Mouse (Mus musculus): ENCODE measurements around the gene Adcy9. TPM values are rescaled to one million over a fixed set of nuclear protein-coding genes. Genes with fewer than 3 reads are reported as not detected.
A peak's percentile ranks its signal among the peaks of the same experiment; 100 is the strongest.
"Not testable (repeated sequence)": the region's sequence is repeated elsewhere in the genome, so short reads cannot be mapped to it uniquely, and the experiment has no call there.

The Adcy9 gene
- total RNA-seq, 1 experiment from 2014 or later: 2.6 TPM

- no peak for ATAC-seq (ENCODE audit: extremely low read depth, insufficient number of reproducible peaks, low FRiP score, poor library complexity, severe bottlenecking)
Measured at GRCm38 (mm10) chr16:4341316-4342062, 78.8 kb downstream of the Adcy9 start.

- ATAC-seq (ENCODE audit: extremely low read depth, insufficient number of reproducible peaks, low FRiP score, poor library complexity, severe bottlenecking): not testable (repeated sequence)
Measured at GRCm38 (mm10) chr16:4339216-4339615, 81.1 kb downstream of the Adcy9 start.

DNA sequence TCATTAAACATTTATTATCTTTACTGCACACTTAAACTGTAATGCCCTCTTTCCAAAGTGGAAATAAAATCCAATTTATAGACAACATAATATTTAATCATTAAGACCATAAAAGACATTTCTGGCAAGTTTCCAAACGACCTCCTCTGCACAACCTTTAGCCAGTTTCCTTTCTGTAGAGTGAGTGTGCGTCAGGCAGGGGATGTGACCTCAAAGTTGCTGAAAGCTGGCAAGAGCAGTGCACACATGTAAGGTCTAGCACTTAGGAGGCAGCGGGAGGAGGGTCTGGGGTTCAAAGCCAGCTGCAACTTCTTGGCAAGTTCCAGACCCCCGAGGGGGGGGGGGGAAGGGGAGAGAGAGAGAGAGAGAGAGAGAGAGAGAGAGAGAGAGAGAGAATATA is 83.0 kb downstream of the Adcy9 start:
- no peak for ATAC-seq (ENCODE audit: extremely low read depth, insufficient number of reproducible peaks, low FRiP score, poor library complexity, severe bottlenecking)

- ATAC-seq (ENCODE audit: extremely low read depth, insufficient number of reproducible peaks, low FRiP score, poor library complexity, severe bottlenecking): no peak
Measured at GRCm38 (mm10) chr16:4333788-4334187, 86.5 kb downstream of the Adcy9 start.

- ATAC-seq (ENCODE audit: extremely low read depth, insufficient number of reproducible peaks, low FRiP score, poor library complexity, severe bottlenecking): no peak
Measured at GRCm38 (mm10) chr16:4333371-4333770, 86.9 kb downstream of the Adcy9 start.

DNA sequence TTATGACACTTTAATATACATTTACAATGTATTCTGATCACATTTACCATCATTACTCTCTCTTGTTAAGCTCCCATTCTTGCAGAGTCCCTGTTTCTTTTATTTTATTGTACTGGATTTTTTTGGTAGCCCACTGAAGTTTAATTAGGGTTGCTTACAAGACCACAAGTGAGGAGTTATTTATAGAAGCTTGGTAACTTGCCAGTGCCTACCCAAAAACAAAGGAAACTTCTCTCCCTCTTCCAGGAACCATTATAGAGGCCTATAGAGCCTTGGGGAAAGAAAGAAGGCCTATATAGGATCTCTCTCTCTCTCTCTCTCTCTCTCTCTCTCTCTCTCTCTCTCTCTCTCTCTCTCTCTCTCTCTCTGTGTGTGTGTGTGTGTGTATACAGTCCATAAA is 93.2 kb downstream of the Adcy9 start:
- no peak for ATAC-seq (ENCODE audit: extremely low read depth, insufficient number of reproducible peaks, low FRiP score, poor library complexity, severe bottlenecking)

DNA sequence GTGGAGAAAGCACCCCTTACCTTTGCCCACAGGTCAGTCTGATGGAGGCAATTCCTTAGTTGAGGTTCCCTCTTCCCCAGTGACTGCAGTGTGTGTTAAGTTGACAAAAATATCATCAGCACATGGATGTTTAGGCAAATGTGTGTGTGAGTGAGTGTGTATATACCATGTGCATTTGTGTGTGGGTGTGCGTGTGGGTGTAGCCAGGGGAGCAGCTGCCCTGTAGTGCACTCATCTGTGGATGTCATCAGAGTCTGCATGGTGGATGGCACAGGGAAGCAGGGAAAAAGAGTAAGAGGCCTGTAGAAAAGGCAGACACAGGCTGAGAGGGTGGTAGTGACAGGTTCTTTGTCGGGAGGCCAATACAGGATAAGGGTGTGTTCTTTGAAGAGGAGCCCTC is 94.5 kb downstream of the Adcy9 start:
- no peak for ATAC-seq (ENCODE audit: extremely low read depth, insufficient number of reproducible peaks, low FRiP score, poor library complexity, severe bottlenecking)

DNA sequence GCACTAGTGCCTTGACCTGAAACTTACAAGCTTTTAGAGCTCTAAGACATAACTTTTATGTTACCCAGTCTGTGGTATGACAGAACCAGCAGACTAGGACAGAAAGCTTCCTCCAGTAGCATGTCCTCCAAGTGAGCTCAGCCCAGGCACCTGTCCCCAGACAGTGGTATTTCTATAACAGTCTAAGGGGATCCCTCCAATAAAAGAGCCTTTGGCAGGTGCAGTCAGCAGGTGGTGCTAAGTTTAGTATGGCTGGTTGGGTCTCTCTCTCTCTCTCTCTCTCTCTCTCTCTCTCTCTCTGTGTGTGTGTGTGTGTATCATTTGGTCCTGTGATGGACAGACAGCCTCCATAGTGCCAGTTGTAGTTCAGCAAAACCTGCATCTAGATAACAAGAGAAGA is 95.3 kb downstream of the Adcy9 start:
- no peak for ATAC-seq (ENCODE audit: extremely low read depth, insufficient number of reproducible peaks, low FRiP score, poor library complexity, severe bottlenecking)

DNA sequence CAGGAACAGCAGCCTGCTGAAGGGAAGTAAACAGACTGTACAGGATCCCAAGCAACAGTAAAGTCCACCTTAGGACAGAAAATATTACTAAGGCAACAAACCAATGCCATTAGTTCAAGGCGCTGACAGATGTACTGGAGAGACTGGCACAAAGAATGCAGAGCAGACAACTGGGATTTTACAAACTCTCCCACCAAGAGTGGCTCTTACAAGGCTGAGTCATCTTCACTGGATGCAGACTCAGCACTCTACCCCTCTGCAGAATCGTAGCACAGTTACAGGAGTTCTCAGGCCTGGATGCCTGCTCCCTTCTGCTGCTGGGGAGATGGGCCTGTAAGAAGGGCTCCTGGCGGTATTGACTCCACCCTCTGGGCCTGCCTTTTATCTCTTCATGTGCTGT is 99.4 kb downstream of the Adcy9 start:
- ATAC-seq (ENCODE audit: extremely low read depth, insufficient number of reproducible peaks, low FRiP score, poor library complexity, severe bottlenecking): no peak

GRCm38 (mm10) chr16:4318001-4318526 is 102.2 kb downstream of the Adcy9 start:
- no peak for ATAC-seq (ENCODE audit: extremely low read depth, insufficient number of reproducible peaks, low FRiP score, poor library complexity, severe bottlenecking)

GRCm38 (mm10) chr16:4316094-4316474 is 104.2 kb downstream of the Adcy9 start:
- ATAC-seq (ENCODE audit: extremely low read depth, insufficient number of reproducible peaks, low FRiP score, poor library complexity, severe bottlenecking): peak; percentile 88

DNA sequence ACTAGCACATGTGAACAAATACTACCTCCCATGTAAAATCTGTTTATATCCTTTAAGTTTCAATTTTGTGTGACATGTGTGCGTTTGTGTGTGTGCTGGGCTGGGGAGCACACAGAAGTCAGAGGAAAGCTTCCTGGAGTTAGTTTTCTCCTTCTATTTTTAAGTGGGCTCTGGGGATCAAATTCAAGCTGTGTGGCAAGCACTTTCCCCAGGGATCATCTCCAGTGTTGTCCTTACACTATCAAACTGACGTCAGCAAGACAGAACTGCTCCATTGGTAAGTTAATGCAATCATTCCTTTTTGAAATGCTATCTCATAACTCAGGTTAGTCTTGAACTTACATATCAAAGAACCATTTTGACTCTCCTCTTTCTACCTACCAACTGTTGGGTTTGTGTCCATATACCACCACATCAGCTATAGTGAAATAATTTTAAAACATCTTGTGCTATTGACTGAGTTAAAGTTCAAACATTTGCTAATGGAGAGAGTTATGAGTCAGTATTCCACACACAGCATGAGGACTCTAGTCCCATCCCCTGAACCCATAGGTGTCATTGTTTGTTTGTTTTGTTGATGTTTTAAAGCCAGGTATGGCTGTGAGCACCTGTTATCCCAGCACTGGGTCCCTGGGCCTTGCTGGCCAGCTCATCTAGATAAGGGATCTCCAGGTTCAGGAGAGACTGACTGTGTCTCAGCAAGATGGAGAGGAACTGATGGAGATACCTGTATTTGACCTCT is 104.8 kb downstream of the Adcy9 start:
- ATAC-seq (ENCODE audit: extremely low read depth, insufficient number of reproducible peaks, low FRiP score, poor library complexity, severe bottlenecking): no peak

DNA sequence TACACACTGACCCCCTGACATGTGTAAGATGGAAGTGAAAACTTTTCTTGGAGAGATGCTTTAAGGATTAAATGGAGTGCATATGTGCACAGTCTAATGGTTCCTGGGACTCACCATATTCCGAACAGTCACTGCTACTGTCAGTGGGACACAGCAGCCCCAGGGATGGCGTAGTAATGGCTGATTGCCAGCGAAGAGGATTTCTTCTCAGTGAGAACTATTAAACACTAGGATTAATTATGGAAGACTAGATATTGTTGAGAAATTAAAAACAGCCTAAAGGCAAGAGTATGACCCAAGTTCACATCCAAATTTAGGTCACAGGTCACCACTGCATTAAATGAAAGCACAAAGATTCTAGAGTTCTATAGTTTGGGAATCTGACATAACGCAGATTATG is 105.4 kb downstream of the Adcy9 start:
- ATAC-seq (ENCODE audit: extremely low read depth, insufficient number of reproducible peaks, low FRiP score, poor library complexity, severe bottlenecking): no peak

GRCm38 (mm10) chr16:4312018-4312417 is 108.3 kb downstream of the Adcy9 start:
- ATAC-seq (ENCODE audit: extremely low read depth, insufficient number of reproducible peaks, low FRiP score, poor library complexity, severe bottlenecking): no peak

GRCm38 (mm10) chr16:4311608-4312007 is 108.7 kb downstream of the Adcy9 start:
- no peak for ATAC-seq (ENCODE audit: extremely low read depth, insufficient number of reproducible peaks, low FRiP score, poor library complexity, severe bottlenecking)

DNA sequence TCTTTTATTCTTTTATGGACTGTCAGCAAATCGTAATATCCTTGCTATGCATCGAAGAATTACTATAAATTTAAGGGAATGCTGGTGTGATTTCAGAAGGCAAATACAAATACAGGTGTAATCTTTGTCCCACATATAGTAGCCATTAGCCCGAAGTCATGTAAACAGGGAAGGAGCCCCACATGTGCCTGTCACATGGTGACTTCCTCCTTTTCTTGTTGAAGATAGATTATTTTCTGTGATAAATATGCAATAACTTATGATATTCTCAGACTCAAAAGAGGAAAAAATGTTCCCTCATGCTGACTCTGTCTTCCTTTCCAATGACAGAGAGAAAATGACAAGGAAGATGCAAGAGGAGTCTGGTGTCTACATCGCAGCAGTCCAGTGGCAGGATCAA is 112.5 kb downstream of the Adcy9 start:
- ATAC-seq (ENCODE audit: extremely low read depth, insufficient number of reproducible peaks, low FRiP score, poor library complexity, severe bottlenecking): no peak

DNA sequence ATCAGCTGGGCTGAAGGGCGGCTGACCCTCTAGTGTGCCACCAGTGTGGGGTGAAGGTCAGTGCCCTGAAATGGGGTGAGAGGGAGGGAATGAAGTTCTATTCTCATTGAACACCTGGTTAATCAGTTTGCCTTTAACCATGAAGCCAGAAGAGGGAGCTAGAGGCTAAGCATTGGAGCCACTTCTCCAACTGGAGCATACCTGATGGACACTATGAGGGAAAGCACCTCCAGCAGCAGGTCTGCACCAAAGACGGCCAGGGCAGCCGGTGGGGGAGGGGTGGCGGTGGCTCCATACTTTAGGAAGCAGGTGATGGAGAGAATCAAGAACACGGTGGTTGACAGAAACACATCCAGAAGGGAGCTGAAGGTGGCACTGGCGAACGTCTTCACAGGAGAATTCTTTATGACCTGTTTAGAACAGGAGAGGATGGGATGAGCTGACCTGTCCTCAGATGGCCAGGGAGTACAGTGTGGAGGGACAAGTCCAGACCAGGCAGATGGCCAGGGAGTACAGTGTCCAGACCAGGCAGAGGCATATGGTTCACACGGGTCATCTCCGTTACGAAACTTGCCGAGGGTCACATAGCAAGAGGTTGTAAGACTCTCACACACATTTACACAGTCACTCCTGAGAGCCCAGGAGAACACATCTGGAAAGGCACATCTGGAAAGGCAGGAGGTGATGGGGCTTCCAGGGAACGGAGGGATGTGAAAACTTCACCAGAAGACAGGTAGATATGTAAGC is 115.9 kb downstream of the Adcy9 start:
- ATAC-seq (ENCODE audit: extremely low read depth, insufficient number of reproducible peaks, low FRiP score, poor library complexity, severe bottlenecking): no peak

DNA sequence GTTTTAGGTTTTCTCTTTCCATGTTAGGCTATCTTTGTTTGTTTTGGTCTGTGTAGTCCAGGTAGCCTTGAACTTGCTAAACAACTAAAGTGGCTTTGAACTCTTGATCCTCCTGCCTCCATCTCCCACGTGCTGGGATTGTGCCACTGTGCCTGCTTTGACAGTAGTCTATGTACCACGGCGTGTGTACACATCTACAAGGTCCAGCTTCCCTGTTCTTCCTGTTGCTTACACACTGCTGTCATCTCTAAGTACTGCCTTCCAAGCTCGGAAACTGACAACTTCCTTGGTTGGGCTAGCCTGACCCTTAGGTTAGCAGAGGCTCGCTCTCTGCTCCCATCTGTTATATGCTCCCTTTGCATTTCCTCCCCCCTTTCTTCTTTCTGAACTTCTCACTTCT is 116.7 kb downstream of the Adcy9 start:
- no peak for ATAC-seq (ENCODE audit: extremely low read depth, insufficient number of reproducible peaks, low FRiP score, poor library complexity, severe bottlenecking)

- no peak for ATAC-seq (ENCODE audit: extremely low read depth, insufficient number of reproducible peaks, low FRiP score, poor library complexity, severe bottlenecking)
Measured at GRCm38 (mm10) chr16:4300280-4300679, 120.0 kb downstream of the Adcy9 start.

DNA sequence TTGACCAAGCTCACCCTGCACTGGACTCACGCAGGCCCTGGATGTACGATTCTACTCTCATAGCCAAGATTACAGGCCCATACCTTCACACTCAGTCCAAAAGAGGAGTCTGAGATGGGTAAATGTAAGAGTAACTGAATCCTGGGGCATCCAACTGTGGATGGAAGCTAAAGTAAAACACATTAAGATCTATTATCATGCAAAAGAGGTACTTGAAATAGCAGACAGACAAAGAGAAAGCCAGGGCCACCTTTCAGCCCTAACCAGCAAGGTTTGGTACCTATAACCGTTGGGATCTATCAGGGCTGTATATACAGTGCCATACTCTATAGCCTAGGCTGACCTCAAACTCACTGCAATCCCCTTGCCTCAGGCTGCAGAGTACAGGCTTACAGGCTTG is 127.0 kb downstream of the Adcy9 start:
- ATAC-seq (ENCODE audit: extremely low read depth, insufficient number of reproducible peaks, low FRiP score, poor library complexity, severe bottlenecking): no peak

Data from neutrophil, adult 5-6 weeks (primary cell).